34 mouse cellular contexts compared by ENCODE assay signal in genomic region chr5:90763912-90764665, GRCm38 (mm10). TPM values are rescaled to one million over a fixed set of nuclear protein-coding genes. Genes with fewer than 3 reads are reported as not detected.
DNase-seq lines count a peak whose midpoint lies in the region; ATAC-seq and TF ChIP-seq lines count a peak whose summit lies in the region.
"Had no signal": no experiment of that assay in that cellular context is flagged by ENCODE, and none has a peak within 500 bp of the region (broad histone marks: within the 10 kb centered on the region; RNA-seq: fewer than 3 reads in every experiment).

No protein-coding gene starts in this region.

- H3K79me2 ChIP-seq in C2C12 (ENCODE audit: control insufficient read depth, insufficient read depth) (no peaks in the 10 kb centered on the region), myocyte (ENCODE audit: control insufficient read depth, insufficient read depth) (no peaks in the 10 kb centered on the region)

- H3K4me2 ChIP-seq in lung, embryonic 16.5 days (ENCODE audit: low read depth, low read length), result no peak overlapping the region
- peak overlapping the region; percentile 64 for H3K4me2 ChIP-seq in myocyte (ENCODE audit: low read depth)
- H3K4me2 ChIP-seq: embryonic facial prominence, embryonic 13.5 days; forebrain, embryonic 13.5 days; heart, embryonic 13.5 days; hindbrain, embryonic 12.5 days had no signal

- peaks cover 6% of the 10 kb centered on the region; the same call in 1 of the 2 replicates for H3K27me3 ChIP-seq in lung, embryonic 16.5 days (ENCODE audit: control insufficient read depth, insufficient read depth, low read depth, low read length)
- H3K27me3 ChIP-seq in C2C12 (ENCODE audit: control insufficient read depth, insufficient read depth, insufficient read length) (no peaks in the 10 kb centered on the region), myocyte (ENCODE audit: control insufficient read depth, insufficient read depth, insufficient read length) (no peaks in the 10 kb centered on the region)
- H3K27me3 ChIP-seq: CH12.LX had no signal

- no peaks in the 10 kb centered on the region for H3K79me3 ChIP-seq in C2C12 (ENCODE audit: low read depth)

- no peak overlapping the region for H3K9ac ChIP-seq in lung, embryonic 16.5 days (ENCODE audit: low read length)
- H3K9ac ChIP-seq: embryonic facial prominence, embryonic 13.5 days; forebrain, embryonic 13.5 days; heart, embryonic 13.5 days; hindbrain, embryonic 12.5 days had no signal

- no peaks in the 10 kb centered on the region for H3K9me3 ChIP-seq in lung, embryonic 16.5 days (ENCODE audit: control insufficient read depth, low read length)
- H3K9me3 ChIP-seq: embryonic facial prominence, embryonic 10.5 days; embryonic facial prominence, embryonic 13.5 days; forebrain, embryonic 10.5 days; forebrain, embryonic 13.5 days; G1E; heart, embryonic 10.5 days; heart, embryonic 13.5 days; hindbrain, embryonic 12.5 days had no signal

- no peak overlapping the region for H3K27ac ChIP-seq in lung, embryonic 16.5 days (ENCODE audit: low read length)
- H3K27ac ChIP-seq in left cerebral cortex, adult 2 months, result no peak overlapping the region
- H3K27ac ChIP-seq: embryonic facial prominence, embryonic 10.5 days; embryonic facial prominence, embryonic 13.5 days; forebrain, embryonic 10.5 days; forebrain, embryonic 13.5 days; heart, adult 2 months; heart, embryonic 10.5 days; heart, embryonic 13.5 days; hindbrain, embryonic 12.5 days had no signal

- ATAC-seq in lung, embryonic 16.5 days (ENCODE audit: low read depth), result peak; percentile 54; the same call in 1 of the 2 replicates
- ATAC-seq: forebrain, embryonic 13.5 days; forebrain, embryonic 16.5 days; hindbrain, embryonic 16.5 days had no signal

- intact Hi-C loops in left cerebral cortex, adult 2 months (cut with DNase I), result no loop called here
- intact Hi-C loops in heart, postnatal 25 days (cut with DNase I), result no loop called here

- H3ac ChIP-seq in C2C12 (ENCODE audit: control insufficient read depth, insufficient read length, low read depth) (no peak overlapping the region), myocyte (ENCODE audit: control insufficient read depth, insufficient read length) (no peak overlapping the region)

- H3K36me3 ChIP-seq in lung, embryonic 16.5 days (ENCODE audit: control insufficient read depth, insufficient read depth, low read length), result no peaks in the 10 kb centered on the region
- no peaks in the 10 kb centered on the region for H3K36me3 ChIP-seq in C2C12 (ENCODE audit: control insufficient read depth, insufficient read depth)
- no peaks in the 10 kb centered on the region for H3K36me3 ChIP-seq in myocyte (ENCODE audit: control insufficient read depth, insufficient read depth)
- H3K36me3 ChIP-seq: embryonic facial prominence, embryonic 10.5 days; embryonic facial prominence, embryonic 13.5 days; forebrain, embryonic 10.5 days; G1E; heart, embryonic 10.5 days; heart, embryonic 13.5 days; hindbrain, embryonic 12.5 days had no signal

- DNase-seq in lung, adult 18-20 months, result no peak
- peak; percentile 55 for DNase-seq in 3134 (ENCODE audit: extremely low read depth, insufficient read length, low spot score)
- no peak for DNase-seq in left cerebral cortex, adult 2 months (ENCODE audit: extremely low spot score in 1 of 2, low spot score in 2 of 2)
- DNase-seq in heart, postnatal 25 days (ENCODE audit: low spot score), result no peak
- DNase-seq: adrenal gland, adult 2 months; adrenal gland, postnatal 14 days; cerebellum, adult 11 months; cerebellum, adult 2 months; cerebellum, adult 9-11 months; cerebellum, postnatal 36 days; embryo, embryonic 11 days; gastrocnemius, postnatal 10 days; gastrocnemius, postnatal 36 days; heart, adult 2 months; heart, postnatal 14 days had no signal

- H3K4me1 ChIP-seq in lung, embryonic 16.5 days (replicated peaks; ENCODE audit: control insufficient read depth, insufficient read depth, low read length), result peaks cover 6% of the 10 kb centered on the region

- H3K4me3 ChIP-seq in lung, embryonic 16.5 days (ENCODE audit: low read length), result no peak overlapping the region
- H3K4me3 ChIP-seq in C2C12 (ENCODE audit: insufficient read depth, poor library complexity, severe bottlenecking), result no peak overlapping the region
- H3K4me3 ChIP-seq in myocyte, result no peak overlapping the region
- no peak overlapping the region for H3K4me3 ChIP-seq in left cerebral cortex, adult 2 months
- H3K4me3 ChIP-seq: embryonic facial prominence, embryonic 10.5 days; embryonic facial prominence, embryonic 13.5 days; forebrain, embryonic 10.5 days; forebrain, embryonic 13.5 days; heart, adult 2 months; heart, embryonic 10.5 days; heart, embryonic 13.5 days; hindbrain, embryonic 12.5 days had no signal

- TF ChIP-seq POLR2A in myocyte (IDR thresholded peaks at IDR 0.05; ENCODE audit: insufficient read length, low read depth), result no peak

- WGBS in lung, embryonic 16.5 days, result 61% methylated on average over 12 of the region's 12 CpGs

- TF ChIP-seq CTCF in C2C12 (IDR thresholded peaks at IDR 0.05; ENCODE audit: control insufficient read depth, insufficient read depth, insufficient read length), result no peak
- no peak for TF ChIP-seq CTCF in left cerebral cortex, adult 2 months (IDR thresholded peaks at IDR 0.05)

TF ChIP-seq in C2C12, 6 proteins besides CTCF, POLR2A, EP300 and RAD21:
- TF ChIP-seq MAX (IDR thresholded peaks at IDR 0.05), result peak; percentile 88
- no peak for TF ChIP-seq USF1 (IDR thresholded peaks at IDR 0.05; ENCODE audit: low read depth)
- peak; percentile 31 for TF ChIP-seq MYOD1 (IDR thresholded peaks at IDR 0.05; ENCODE audit: control insufficient read depth, insufficient read length, low read depth)
- peak; percentile 3 for TF ChIP-seq FOSL1 (IDR thresholded peaks at IDR 0.05; ENCODE audit: insufficient read depth, low read length, poor library complexity, severe bottlenecking)

TF ChIP-seq in myocyte, 11 proteins besides CTCF, POLR2A, EP300 and RAD21:
- TF ChIP-seq USF1 (IDR thresholded peaks at IDR 0.05; ENCODE audit: low read depth) (no peak), MAX (IDR thresholded peaks at IDR 0.05; ENCODE audit: low read depth) (no peak), REST (IDR thresholded peaks at IDR 0.05; ENCODE audit: insufficient read depth, insufficient read length) (no peak), MYOG (IDR thresholded peaks at IDR 0.05; ENCODE audit: control insufficient read depth in 1 of 3, insufficient read depth in 1 of 3, insufficient read length in 2 of 3, low read depth in 2 of 3) (no peak), TCF3 (IDR thresholded peaks at IDR 0.05; ENCODE audit: insufficient read length, low read depth) (no peak), SRF (IDR thresholded peaks at IDR 0.05; ENCODE audit: control insufficient read depth, insufficient read length, low read depth) (no peak), TCF12 (IDR thresholded peaks at IDR 0.05; ENCODE audit: insufficient read depth, poor library complexity, severe bottlenecking) (no peak)
TF ChIP-seq in myocyte: peak in this region for 0.

RNA-seq across cellular contexts. Expression of gene Ppbp, which starts 4.2 kb away (rescaled TPM):
- 6.0 and 6.5 TPM in 2 replicates for polyA plus RNA-seq in lung, embryonic 16.5 days (2015; fragmentation: Nextera tagmentation; extraction: Ambion mirVana)
- polyA plus RNA-seq in C2C12 (2012; fragmentation: generic; extraction: Trizol) (0.06 TPM), myocyte (2012; fragmentation: generic; extraction: Trizol) (0.08 TPM)
- total RNA-seq in left cerebral cortex, adult 2 months (2021), result under 1 TPM; 0.44 to 0.66 TPM
- total RNA-seq in heart, postnatal 25 days (2021), result 10 to 100 TPM in 1 of 2 experiments, 1 to 10 TPM in 1; 5.2 to 12.8 TPM
- total RNA-seq: CH12.LX; granulocyte monocyte progenitor cell, adult 5-6 weeks had no signal

RNA-seq across cellular contexts. Expression of gene Cxcl5, which starts 4.9 kb away (rescaled TPM):
- not detected in 2 replicates for polyA plus RNA-seq in lung, embryonic 16.5 days (2015; fragmentation: Nextera tagmentation; extraction: Ambion mirVana)
- polyA plus RNA-seq in C2C12 (2012; fragmentation: generic; extraction: Trizol), result 0.14 TPM
- 0.06 TPM for polyA plus RNA-seq in myocyte (2012; fragmentation: generic; extraction: Trizol)
- under 1 TPM in 1 of 2 experiments, not detected in 1; 0.35 TPM for total RNA-seq in left cerebral cortex, adult 2 months (2021)
- total RNA-seq in heart, postnatal 25 days (2021), result under 1 TPM; 0.17 to 0.18 TPM
- total RNA-seq: adrenal gland, adult 2 months; adrenal gland, postnatal 14 days; adrenal gland, postnatal 4 days; CH12.LX; G1E; gastrocnemius, adult 18-20 months; gastrocnemius, postnatal 10 days; gastrocnemius, postnatal 36 days; granulocyte monocyte progenitor cell, adult 5-6 weeks; hematopoietic stem cell, adult 5-6 weeks had no signal
- polyA plus RNA-seq: adrenal gland, adult 2 months; forebrain, embryonic 13.5 days; G1E had no signal

RNA-seq across cellular contexts. Expression of gene Pf4, which starts 8.1 kb away (rescaled TPM):
- polyA plus RNA-seq in lung, embryonic 16.5 days (2015; fragmentation: Nextera tagmentation; extraction: Ambion mirVana), result 72.7 and 86.3 TPM in 2 replicates
- polyA plus RNA-seq in C2C12 (2012; fragmentation: generic; extraction: Trizol) (not detected), myocyte (2012; fragmentation: generic; extraction: Trizol) (not detected)
- total RNA-seq in left cerebral cortex, adult 2 months (2021), result 1 to 10 TPM; 3.5 to 3.8 TPM
- total RNA-seq in heart, postnatal 25 days (2021), result 10 to 100 TPM; 33.7 to 39.4 TPM
- total RNA-seq: CH12.LX had no signal

RNA-seq across cellular contexts. Expression of gene Cxcl3, which starts 21.8 kb away (rescaled TPM):
- polyA plus RNA-seq in lung, embryonic 16.5 days (2015; fragmentation: Nextera tagmentation; extraction: Ambion mirVana), result not detected in 2 replicates
- polyA plus RNA-seq in C2C12 (2012; fragmentation: generic; extraction: Trizol) (not detected), myocyte (2012; fragmentation: generic; extraction: Trizol) (not detected)
- not detected for total RNA-seq in left cerebral cortex, adult 2 months (2021)
- total RNA-seq in heart, postnatal 25 days (2021), result not detected
- total RNA-seq: adrenal gland, adult 2 months; adrenal gland, postnatal 14 days; adrenal gland, postnatal 4 days; CH12.LX; gastrocnemius, adult 18-20 months; gastrocnemius, postnatal 10 days; gastrocnemius, postnatal 36 days; heart, adult 2 months; heart, postnatal 14 days; hematopoietic stem cell, adult 5-6 weeks had no signal
- polyA plus RNA-seq: cerebellum, adult 2 months; cortical plate, adult 2 months; forebrain, embryonic 10.5 days; forebrain, embryonic 13.5 days; heart, adult 2 months; heart, embryonic 13.5 days; hindbrain, embryonic 12.5 days had no signal

RNA-seq across cellular contexts. Expression of gene Cxcl15, which starts 30.2 kb away (rescaled TPM):
- polyA plus RNA-seq in lung, embryonic 16.5 days (2015; fragmentation: Nextera tagmentation; extraction: Ambion mirVana), result 25.4 and 40.0 TPM in 2 replicates
- polyA plus RNA-seq in C2C12 (2012; fragmentation: generic; extraction: Trizol) (not detected), myocyte (2012; fragmentation: generic; extraction: Trizol) (not detected)
- not detected for total RNA-seq in left cerebral cortex, adult 2 months (2021)
- not detected for total RNA-seq in heart, postnatal 25 days (2021)
- total RNA-seq: adrenal gland, adult 2 months; adrenal gland, postnatal 14 days; adrenal gland, postnatal 4 days; CH12.LX; gastrocnemius, adult 18-20 months; gastrocnemius, postnatal 10 days; gastrocnemius, postnatal 36 days; granulocyte monocyte progenitor cell, adult 5-6 weeks; heart, adult 2 months; hematopoietic stem cell, adult 5-6 weeks had no signal
- polyA plus RNA-seq: adrenal gland, adult 2 months; cerebellum, adult 2 months; cortical plate, adult 2 months; embryonic facial prominence, embryonic 10.5 days; forebrain, embryonic 10.5 days; forebrain, embryonic 13.5 days; forebrain, embryonic 16.5 days; G1E; hindbrain, embryonic 12.5 days; hindbrain, embryonic 16.5 days had no signal

Comparison
In these comparisons a context has a peak if more than half of its experiments do, and no peak if none do; other contexts are left out.
1. RNA of gene Pf4, which starts 8.1 kb away (polyA plus RNA-seq): 72.7 to 86.3 TPM in lung, embryonic 16.5 days; not detected in myocyte (single experiment) and not detected in C2C12 (single experiment); every median in the first group is over 10 times any median in the second.